Mouse (Mus musculus) thymus, adult 2 months (tissue): ENCODE data around the gene Evx1.

Experiments used
- CTCF ChIP-seq: fragments of 200-500 bp; IDR thresholded peaks from 2 replicates; pipeline ENCODE4 v1.5.1; 2012; ENCODE audit warnings: mild to moderate bottlenecking, control low read depth, low read length, moderate library complexity, borderline replicate concordance; ENCODE audit not compliant: control insufficient read depth, poor library complexity, insufficient read depth; ENCODE audit errors: extremely low read depth
- POLR2A ChIP-seq: fragments of 200-500 bp; IDR thresholded peaks from 2 replicates; pipeline ENCODE4 v1.6.1; 2012; ENCODE audit warnings: mild to moderate bottlenecking, low read length, control low read depth, moderate library complexity; ENCODE audit not compliant: control insufficient read depth, poor library complexity, insufficient read depth; ENCODE audit errors: extremely low read depth

GRCm38 (mm10) chr6:52270494-52271480, 42.5 kb upstream of the Evx1 start:
- TF ChIP-seq POLR2A (no peak), CTCF (peak; percentile 36; the same call in 1 of the 2 replicates)
